Mouse (Mus musculus): Measurements from ENCODE around the gene Cdkal1. TPM values are rescaled to one million over a fixed set of nuclear protein-coding genes. Genes with fewer than 3 reads are reported as not detected.

Cdkal1 gene
- polyA plus RNA-seq, 1 experiment from 2014 or later: 23.9 TPM

- Histone ChIP-seq H3K9ac (ENCODE audit: low read length) (no peak overlapping the region), H3K36me3 (ENCODE audit: control insufficient read depth, insufficient read depth, low read length) (no peaks in the 10 kb centered on the region), H3K9me3 (replicated peaks; ENCODE audit: control insufficient read depth, low read length) (no peaks in the 10 kb centered on the region), H3K27me3 (replicated peaks; ENCODE audit: control insufficient read depth, insufficient read depth, low read length) (no peaks in the 10 kb centered on the region), H3K27ac (ENCODE audit: low read depth, low read length) (no peak overlapping the region), H3K4me1 (ENCODE audit: control insufficient read depth, insufficient read depth, low read length) (no peaks in the 10 kb centered on the region), H3K4me2 (ENCODE audit: low read length) (no peak overlapping the region), H3K4me3 (ENCODE audit: low read depth, low read length) (no peak overlapping the region)
- no peak for ATAC-seq
- WGBS: 62% methylated on average over 6 of the region's 6 CpGs
- no peak for DNase-seq (ENCODE audit: low spot score)
These were observed 130.6 kb downstream of the Cdkal1 start for GRCm38 (mm10) chr13:29724855-29725254.

DNA sequence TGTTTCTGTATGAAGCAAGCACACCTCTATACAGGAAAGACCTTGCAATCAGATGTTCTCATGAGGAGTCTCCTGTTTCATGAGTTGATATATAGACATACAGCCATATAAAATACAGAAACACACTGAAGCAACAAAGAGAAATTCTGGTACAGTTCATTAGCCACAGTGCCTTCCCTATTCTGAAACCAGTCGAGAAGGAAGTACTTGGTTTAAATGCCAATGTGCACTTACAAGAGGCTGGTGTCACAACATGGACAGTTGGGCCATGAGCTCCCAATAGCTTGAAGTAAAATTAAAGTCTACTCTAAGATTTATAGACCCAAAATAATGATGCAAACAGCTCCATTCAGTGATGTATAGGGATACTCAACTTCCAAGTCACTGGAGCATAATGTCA is 132.3 kb downstream of the Cdkal1 start:
- no peaks in the 10 kb centered on the region for H3K9me3 ChIP-seq (replicated peaks; ENCODE audit: control insufficient read depth, low read length)
- H3K4me2 ChIP-seq (ENCODE audit: low read length): no peak overlapping the region
- H3K4me3 ChIP-seq (ENCODE audit: low read depth, low read length): no peak overlapping the region
- ATAC-seq: no peak
- no peak overlapping the region for H3K27ac ChIP-seq (ENCODE audit: low read depth, low read length)
- no peaks in the 10 kb centered on the region for H3K36me3 ChIP-seq (ENCODE audit: control insufficient read depth, insufficient read depth, low read length)
- no peak for DNase-seq (ENCODE audit: low spot score)
- 71% methylated on average over 1 of the region's 1 CpGs for WGBS
- no peak overlapping the region for H3K9ac ChIP-seq (ENCODE audit: low read length)
- no peaks in the 10 kb centered on the region for H3K4me1 ChIP-seq (ENCODE audit: control insufficient read depth, insufficient read depth, low read length)
- H3K27me3 ChIP-seq (replicated peaks; ENCODE audit: control insufficient read depth, insufficient read depth, low read length): no peaks in the 10 kb centered on the region

DNA sequence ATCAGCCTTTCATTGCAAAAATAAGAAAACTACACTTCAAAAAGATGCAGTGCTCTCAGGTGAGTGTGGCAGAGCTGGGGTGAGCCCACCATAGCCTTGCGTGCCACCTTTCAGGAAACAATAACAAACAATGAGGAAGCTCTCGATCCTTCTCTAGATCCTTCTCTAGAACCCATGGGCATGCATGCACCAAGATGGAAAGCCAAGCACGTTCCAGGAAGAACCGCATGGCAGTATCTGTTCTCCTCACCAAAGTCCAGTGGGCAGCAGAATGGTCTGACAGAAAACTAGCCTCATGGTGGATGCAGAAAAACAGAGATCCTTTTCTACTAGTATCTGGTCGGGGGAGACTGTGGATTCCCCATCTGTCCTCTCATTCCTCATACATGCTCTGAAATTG is 134.3 kb downstream of the Cdkal1 start:
- no peaks in the 10 kb centered on the region for H3K36me3 ChIP-seq (ENCODE audit: control insufficient read depth, insufficient read depth, low read length)
- H3K9me3 ChIP-seq (replicated peaks; ENCODE audit: control insufficient read depth, low read length): no peaks in the 10 kb centered on the region
- no peak overlapping the region for H3K27ac ChIP-seq (ENCODE audit: low read depth, low read length)
- DNase-seq (ENCODE audit: low spot score) (no peak), ATAC-seq (no peak)
- WGBS: 97% methylated on average over 5 of the region's 5 CpGs
- no peaks in the 10 kb centered on the region for H3K27me3 ChIP-seq (replicated peaks; ENCODE audit: control insufficient read depth, insufficient read depth, low read length)
- H3K4me1 ChIP-seq (ENCODE audit: control insufficient read depth, insufficient read depth, low read length): no peaks in the 10 kb centered on the region
- no peak overlapping the region for H3K4me2 ChIP-seq (ENCODE audit: low read length)
- no peak overlapping the region for H3K4me3 ChIP-seq (ENCODE audit: low read depth, low read length)
- no peak overlapping the region for H3K9ac ChIP-seq (ENCODE audit: low read length)

DNA sequence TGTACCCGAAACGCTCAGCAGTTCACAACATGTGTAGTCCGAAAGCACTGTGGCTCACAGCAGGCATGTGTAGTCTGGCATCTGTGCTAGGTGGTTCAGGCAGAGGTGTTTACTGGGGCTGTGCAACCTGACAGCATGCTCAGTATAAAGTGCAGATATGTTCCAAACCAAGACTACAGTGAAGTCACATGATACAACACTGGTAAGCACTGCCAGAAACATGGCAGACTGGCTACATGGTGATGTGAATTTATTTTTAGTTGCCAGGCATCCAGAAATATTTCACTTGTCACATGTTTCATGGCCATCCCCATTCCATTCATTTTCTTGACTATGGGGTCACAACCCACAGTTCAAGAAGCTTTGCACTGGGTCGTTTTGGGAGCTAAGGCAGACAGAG is 138.9 kb downstream of the Cdkal1 start:
- Histone ChIP-seq H3K36me3 (ENCODE audit: control insufficient read depth, insufficient read depth, low read length) (no peaks in the 10 kb centered on the region), H3K9ac (ENCODE audit: low read length) (no peak overlapping the region), H3K27ac (ENCODE audit: low read depth, low read length) (no peak overlapping the region), H3K27me3 (replicated peaks; ENCODE audit: control insufficient read depth, insufficient read depth, low read length) (no peaks in the 10 kb centered on the region), H3K4me1 (ENCODE audit: control insufficient read depth, insufficient read depth, low read length) (peaks cover 7% of the 10 kb centered on the region), H3K9me3 (replicated peaks; ENCODE audit: control insufficient read depth, low read length) (no peaks in the 10 kb centered on the region), H3K4me3 (ENCODE audit: low read depth, low read length) (no peak overlapping the region), H3K4me2 (ENCODE audit: low read length) (no peak overlapping the region)
- ATAC-seq: 0 out of 2 replicates have a peak, but pooled peaks have one; percentile 44
- WGBS: 80% methylated on average over 4 of the region's 4 CpGs
- DNase-seq (ENCODE audit: low spot score): no peak

GRCm38 (mm10) chr13:29715241-29715841 is 140.1 kb downstream of the Cdkal1 start:
- Histone ChIP-seq H3K9me3 (replicated peaks; ENCODE audit: control insufficient read depth, low read length) (no peaks in the 10 kb centered on the region), H3K27me3 (replicated peaks; ENCODE audit: control insufficient read depth, insufficient read depth, low read length) (no peaks in the 10 kb centered on the region), H3K4me1 (ENCODE audit: control insufficient read depth, insufficient read depth, low read length) (peaks cover 7% of the 10 kb centered on the region), H3K36me3 (ENCODE audit: control insufficient read depth, insufficient read depth, low read length) (no peaks in the 10 kb centered on the region), H3K4me2 (ENCODE audit: low read length) (no peak overlapping the region), H3K4me3 (ENCODE audit: low read depth, low read length) (no peak overlapping the region), H3K27ac (ENCODE audit: low read depth, low read length) (no peak overlapping the region), H3K9ac (ENCODE audit: low read length) (no peak overlapping the region)
- ATAC-seq (no peak), DNase-seq (ENCODE audit: low spot score) (peak; percentile 14)
- WGBS: 51% methylated on average over 3 of the region's 3 CpGs

DNA sequence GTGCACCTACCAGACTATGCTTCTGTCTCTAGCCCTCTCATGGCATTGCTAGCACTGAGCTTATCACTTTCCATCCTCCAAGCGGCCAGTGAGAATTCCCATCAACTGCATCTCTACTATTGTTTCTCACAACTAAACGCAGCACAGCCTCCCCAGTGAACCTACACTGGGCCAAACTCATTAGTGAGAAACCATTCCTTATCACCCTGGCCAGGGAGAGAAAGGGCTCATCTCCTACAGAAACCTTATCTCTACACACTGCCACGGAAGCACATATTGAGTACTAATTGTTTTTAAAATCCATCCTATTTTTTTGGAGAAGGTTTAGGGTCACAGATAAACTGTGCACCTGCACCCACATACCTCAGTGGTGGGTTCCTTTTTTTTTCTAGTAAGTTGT is 147.9 kb downstream of the Cdkal1 start:
- no peak for ATAC-seq

GRCm38 (mm10) chr13:29701400-29701799 is 154.1 kb downstream of the Cdkal1 start:
- H3K9me3 ChIP-seq (replicated peaks; ENCODE audit: control insufficient read depth, low read length): no peaks in the 10 kb centered on the region
- DNase-seq (ENCODE audit: low spot score): no peak
- ATAC-seq: no peak
- H3K27ac ChIP-seq (ENCODE audit: low read depth, low read length): no peak overlapping the region
- H3K4me2 ChIP-seq (ENCODE audit: low read length): no peak overlapping the region
- 77% methylated on average over 1 of the region's 1 CpGs for WGBS
- H3K9ac ChIP-seq (ENCODE audit: low read length): no peak overlapping the region
- H3K27me3 ChIP-seq (replicated peaks; ENCODE audit: control insufficient read depth, insufficient read depth, low read length): no peaks in the 10 kb centered on the region
- no peak overlapping the region for H3K4me3 ChIP-seq (ENCODE audit: low read depth, low read length)
- H3K4me1 ChIP-seq (ENCODE audit: control insufficient read depth, insufficient read depth, low read length): no peaks in the 10 kb centered on the region
- no peaks in the 10 kb centered on the region for H3K36me3 ChIP-seq (ENCODE audit: control insufficient read depth, insufficient read depth, low read length)

More for the DNA sequence above, 147.9 kb downstream of the Cdkal1 start:
- 96% methylated on average over 3 of the region's 3 CpGs for WGBS
- no peak overlapping the region for H3K4me2 ChIP-seq (ENCODE audit: low read length)
- H3K27ac ChIP-seq (ENCODE audit: low read depth, low read length): no peak overlapping the region
- H3K36me3 ChIP-seq (ENCODE audit: control insufficient read depth, insufficient read depth, low read length): no peaks in the 10 kb centered on the region
- no peak overlapping the region for H3K4me3 ChIP-seq (ENCODE audit: low read depth, low read length)
- H3K9ac ChIP-seq (ENCODE audit: low read length): no peak overlapping the region
- no peak for DNase-seq (ENCODE audit: low spot score)
- no peaks in the 10 kb centered on the region for H3K9me3 ChIP-seq (replicated peaks; ENCODE audit: control insufficient read depth, low read length)
- H3K27me3 ChIP-seq (replicated peaks; ENCODE audit: control insufficient read depth, insufficient read depth, low read length): no peaks in the 10 kb centered on the region
- no peaks in the 10 kb centered on the region for H3K4me1 ChIP-seq (ENCODE audit: control insufficient read depth, insufficient read depth, low read length)

- ATAC-seq: no peak
- DNase-seq (ENCODE audit: low spot score): no peak
- Histone ChIP-seq H3K27ac (ENCODE audit: low read depth, low read length) (no peak overlapping the region), H3K36me3 (ENCODE audit: control insufficient read depth, insufficient read depth, low read length) (no peaks in the 10 kb centered on the region), H3K4me1 (ENCODE audit: control insufficient read depth, insufficient read depth, low read length) (no peaks in the 10 kb centered on the region), H3K27me3 (replicated peaks; ENCODE audit: control insufficient read depth, insufficient read depth, low read length) (no peaks in the 10 kb centered on the region), H3K4me2 (ENCODE audit: low read length) (no peak overlapping the region), H3K4me3 (ENCODE audit: low read depth, low read length) (no peak overlapping the region), H3K9ac (ENCODE audit: low read length) (no peak overlapping the region), H3K9me3 (replicated peaks; ENCODE audit: control insufficient read depth, low read length) (no peaks in the 10 kb centered on the region)
- 96% methylated on average over 5 of the region's 5 CpGs for WGBS
These were observed 155.6 kb downstream of the Cdkal1 start for GRCm38 (mm10) chr13:29699896-29700295.

GRCm38 (mm10) chr13:29698307-29698985 is 157.0 kb downstream of the Cdkal1 start:
- Histone ChIP-seq H3K36me3 (ENCODE audit: control insufficient read depth, insufficient read depth, low read length) (no peaks in the 10 kb centered on the region), H3K4me2 (ENCODE audit: low read length) (no peak overlapping the region), H3K27ac (ENCODE audit: low read depth, low read length) (no peak overlapping the region), H3K9me3 (replicated peaks; ENCODE audit: control insufficient read depth, low read length) (no peaks in the 10 kb centered on the region), H3K4me1 (ENCODE audit: control insufficient read depth, insufficient read depth, low read length) (no peaks in the 10 kb centered on the region), H3K27me3 (replicated peaks; ENCODE audit: control insufficient read depth, insufficient read depth, low read length) (no peaks in the 10 kb centered on the region), H3K4me3 (ENCODE audit: low read depth, low read length) (no peak overlapping the region), H3K9ac (ENCODE audit: low read length) (no peak overlapping the region)
- WGBS: 85% methylated on average over 5 of the region's 5 CpGs
- ATAC-seq: no peak
- no peak for DNase-seq (ENCODE audit: low spot score)

All from forebrain, embryonic 14.5 days (tissue).